Mouse (Mus musculus): Measurements from ENCODE around the gene Cox7a1.

GRCm38 (mm10) chr7:30235091-30235490, 51.1 kb downstream of the Cox7a1 start:
- TF ChIP-seq CTCF (IDR thresholded peaks at IDR 0.05; ENCODE audit: low read depth) (no peak), EP300 (IDR thresholded peaks at IDR 0.05; ENCODE audit: low read depth) (no peak)
